Mouse (Mus musculus): Measurements from ENCODE around the gene Shmt2.
A peak's percentile ranks its signal among the peaks of the same experiment; 100 is the strongest.

Gene Shmt2

GRCm38 (mm10) chr10:127522088-127522581 is at the start of gene Shmt2:
Shmt2 (minus strand) TSS chr10:127522444.
- peak; percentile 86 for DNase-seq

GRCm38 (mm10) chr10:127570937-127571641 is 48.8 kb upstream of the Shmt2 start:
- no peak for DNase-seq

GRCm38 (mm10) chr10:127570384-127570783 is 48.1 kb upstream of the Shmt2 start:
- DNase-seq, result no peak

- peak; percentile 73 for DNase-seq
Measured at GRCm38 (mm10) chr10:127569450-127569849, 47.2 kb upstream of the Shmt2 start.

GRCm38 (mm10) chr10:127566553-127567326 is 44.5 kb upstream of the Shmt2 start:
- no peak for DNase-seq

- DNase-seq, result no peak
Measured at GRCm38 (mm10) chr10:127564301-127564700, 42.1 kb upstream of the Shmt2 start.

- DNase-seq, result no peak
Measured at GRCm38 (mm10) chr10:127563840-127564239, 41.6 kb upstream of the Shmt2 start.

- no peak for DNase-seq
Measured at GRCm38 (mm10) chr10:127561145-127561544, 38.9 kb upstream of the Shmt2 start.

GRCm38 (mm10) chr10:127557397-127557796 is 35.2 kb upstream of the Shmt2 start:
- no peak for DNase-seq

GRCm38 (mm10) chr10:127555703-127556102 is 33.5 kb upstream of the Shmt2 start:
- no peak for DNase-seq

GRCm38 (mm10) chr10:127549892-127550291 is 27.6 kb upstream of the Shmt2 start:
- DNase-seq, result no peak

- no peak for DNase-seq
Measured at GRCm38 (mm10) chr10:127548236-127548635, 26.0 kb upstream of the Shmt2 start.

- no peak for DNase-seq
Measured at GRCm38 (mm10) chr10:127546505-127546904, 24.3 kb upstream of the Shmt2 start.

GRCm38 (mm10) chr10:127544375-127544774 is 22.1 kb upstream of the Shmt2 start:
- DNase-seq, result no peak

GRCm38 (mm10) chr10:127543916-127544315 is 21.7 kb upstream of the Shmt2 start:
- no peak for DNase-seq

GRCm38 (mm10) chr10:127542720-127543119 is 20.5 kb upstream of the Shmt2 start:
- DNase-seq, result no peak

GRCm38 (mm10) chr10:127542084-127542483 is 19.8 kb upstream of the Shmt2 start:
- no peak for DNase-seq

GRCm38 (mm10) chr10:127541510-127541909 is 19.3 kb upstream of the Shmt2 start:
- no peak for DNase-seq

GRCm38 (mm10) chr10:127537854-127538583 is 15.8 kb upstream of the Shmt2 start:
- peak; percentile 87 for DNase-seq

- DNase-seq, result peak; percentile 51
Measured at GRCm38 (mm10) chr10:127536586-127537314, 14.5 kb upstream of the Shmt2 start.

GRCm38 (mm10) chr10:127534929-127535384 is 12.7 kb upstream of the Shmt2 start:
- DNase-seq, result no peak

Measured in kidney, adult 18-20 months (tissue).